Mouse (Mus musculus): ENCODE results near the gene Rhbdl1. TPM values are rescaled to one million over a fixed set of nuclear protein-coding genes. Genes with fewer than 3 reads are reported as not detected.

The Rhbdl1 gene
- polyA plus RNA-seq, 1 experiment: 0.67 TPM

DNA sequence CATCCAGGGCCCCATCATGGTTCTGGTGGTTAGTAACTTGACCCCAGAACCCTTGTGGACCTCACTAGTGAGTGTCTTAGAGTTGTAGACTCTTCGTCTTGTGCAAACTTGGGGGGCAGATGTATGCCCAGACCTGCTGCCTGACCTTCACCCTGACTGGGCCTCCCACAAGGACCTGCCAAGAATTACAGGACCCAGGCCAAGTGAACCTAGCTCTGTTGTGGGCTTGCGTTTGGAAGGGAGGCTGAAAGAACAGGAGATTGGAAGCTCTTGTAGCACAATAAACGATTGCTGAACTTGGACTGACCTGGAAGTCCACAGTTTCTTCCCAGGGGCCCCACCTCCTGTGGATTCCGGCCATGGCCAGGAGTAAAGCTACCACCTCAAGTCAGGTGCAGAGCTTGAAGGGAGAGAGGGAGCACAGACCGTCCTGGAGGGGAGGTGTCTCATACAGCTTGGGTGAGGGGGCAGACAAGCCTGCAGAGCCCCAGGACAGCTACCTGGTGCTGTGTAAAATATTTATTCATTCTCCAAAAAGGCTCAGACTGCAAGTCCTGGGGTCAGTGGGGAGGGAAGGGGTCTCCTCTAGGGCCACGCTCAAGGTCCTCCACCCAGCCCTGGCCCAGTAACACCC, 3.0 kb downstream of the Rhbdl1 start:
- Histone ChIP-seq H3K36me3 (ENCODE audit: control insufficient read depth, insufficient read depth) (peaks cover 9% of the 10 kb centered on the region), H3ac (ENCODE audit: control insufficient read depth, insufficient read length) (peak overlapping the region; percentile 46), H3K27me3 (ENCODE audit: control insufficient read depth, insufficient read depth, insufficient read length) (no peaks in the 10 kb centered on the region), H3K4me2 (ENCODE audit: low read depth) (peak overlapping the region; percentile 94), H3K79me2 (ENCODE audit: control insufficient read depth, insufficient read depth) (peaks cover 36% of the 10 kb centered on the region), H3K4me3 (peak overlapping the region; percentile 52)
- no peak for TF ChIP-seq CEBPB (IDR thresholded peaks at IDR 0.05; ENCODE audit: insufficient read depth, poor library complexity, severe bottlenecking)

DNA sequence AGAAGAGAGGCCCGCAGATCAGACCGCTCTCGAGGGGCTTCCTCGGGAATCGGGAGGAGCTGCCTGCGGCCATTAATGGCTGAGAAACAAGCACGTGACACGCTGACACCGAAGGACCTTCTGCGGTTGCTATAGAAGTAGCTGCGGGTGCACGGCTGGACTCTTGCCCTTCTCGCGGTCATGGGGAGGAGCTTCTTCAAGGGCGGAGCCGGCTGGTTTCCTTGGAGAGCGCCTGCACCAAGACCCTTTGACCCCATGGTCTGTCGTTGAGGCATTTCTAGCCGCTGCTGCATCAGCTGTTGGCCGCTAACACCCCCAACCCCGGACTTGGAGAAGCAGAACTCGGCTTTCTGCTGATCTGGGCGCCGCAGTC, 3.8 kb downstream of the Rhbdl1 start, which contains the start of gene Stub1:
Gene Stub1 (minus strand): TSS at position 114 of the 373 bp plus-strand sequence.
- Histone ChIP-seq H3ac (ENCODE audit: control insufficient read depth, insufficient read length) (peak within 1 kb of the TSS; percentile 46), H3K4me2 (ENCODE audit: low read depth) (peak within 1 kb of the TSS; percentile 94), H3K4me3 (peak within 1 kb of the TSS; percentile 52), H3K27me3 (ENCODE audit: control insufficient read depth, insufficient read depth, insufficient read length) (no peaks in the 10 kb centered on the region), H3K36me3 (ENCODE audit: control insufficient read depth, insufficient read depth) (peaks cover 6% of the 10 kb centered on the region), H3K79me2 (ENCODE audit: control insufficient read depth, insufficient read depth) (peaks cover 37% of the 10 kb centered on the region)
- TF ChIP-seq POLR2AphosphoS2 (IDR thresholded peaks at IDR 0.05; ENCODE audit: insufficient read length, low read depth) (peak; percentile 70), SRF (IDR thresholded peaks at IDR 0.05; ENCODE audit: control insufficient read depth, insufficient read length, low read depth) (peak; percentile 63), MYOG (IDR thresholded peaks at IDR 0.05; ENCODE audit: control insufficient read depth in 1 of 3, insufficient read depth in 1 of 3, insufficient read length in 2 of 3, low read depth in 2 of 3) (peak; percentile 29 to 84 (median 59)), REST (IDR thresholded peaks at IDR 0.05; ENCODE audit: insufficient read depth, insufficient read length) (no peak), E2F4 (IDR thresholded peaks at IDR 0.05; ENCODE audit: insufficient read depth) (no peak), CEBPB (IDR thresholded peaks at IDR 0.05; ENCODE audit: insufficient read depth, poor library complexity, severe bottlenecking) (no peak), TCF12 (IDR thresholded peaks at IDR 0.05; ENCODE audit: insufficient read depth, poor library complexity, severe bottlenecking) (no peak), TCF3 (IDR thresholded peaks at IDR 0.05; ENCODE audit: insufficient read length, low read depth) (no peak), MAX (IDR thresholded peaks at IDR 0.05; ENCODE audit: low read depth) (no peak), USF1 (IDR thresholded peaks at IDR 0.05; ENCODE audit: low read depth) (peak; percentile 86), POLR2A (IDR thresholded peaks at IDR 0.05; ENCODE audit: insufficient read length, low read depth) (peak; percentile 38), MYOD1 (IDR thresholded peaks at IDR 0.05; ENCODE audit: control insufficient read depth in 1 of 3, insufficient read length in 2 of 3, low read depth in 2 of 3) (peak in 2 of 3 experiments; percentile 67 to 72)

DNA sequence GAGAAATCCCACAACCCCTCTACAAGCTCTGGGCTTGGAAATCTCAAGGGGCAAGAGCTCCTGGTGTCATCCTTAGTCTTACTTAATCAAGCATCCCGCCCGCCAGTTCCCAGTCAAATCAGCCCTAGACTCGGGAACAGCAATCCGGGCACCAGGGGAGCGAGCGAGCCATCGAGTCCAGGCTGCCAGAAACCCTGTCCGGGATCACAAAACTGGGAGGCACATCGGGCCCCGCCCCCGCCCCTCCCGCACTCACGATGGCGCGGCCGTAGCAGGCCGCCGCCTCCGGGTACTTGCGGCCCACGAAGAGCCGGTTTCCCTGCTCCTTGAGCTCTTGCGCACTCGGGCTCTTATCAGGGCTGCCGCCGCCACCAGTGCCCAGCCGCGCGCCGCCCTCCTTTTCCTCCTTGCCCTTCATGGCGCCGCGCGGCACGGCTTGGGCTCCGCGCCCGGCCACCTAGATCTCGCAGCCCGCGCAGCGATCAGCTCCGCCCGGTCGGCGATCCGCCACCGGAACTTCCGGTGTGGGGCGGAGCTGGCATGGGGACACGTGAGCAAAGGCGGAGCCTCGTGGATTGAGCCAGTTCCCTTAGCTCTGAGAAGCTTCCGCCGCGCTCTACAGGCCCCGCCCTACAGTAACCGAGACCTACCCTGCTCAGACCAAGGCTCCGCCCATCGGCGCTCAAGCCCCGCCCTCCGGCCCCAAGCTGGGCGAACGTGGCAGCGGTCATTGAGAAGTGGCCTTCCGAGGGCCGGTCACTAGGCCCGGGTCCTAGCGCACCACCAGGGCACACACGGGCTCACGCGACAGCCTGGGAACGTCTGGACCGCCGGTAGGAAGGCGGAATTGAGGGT, 4.4 kb downstream of the Rhbdl1 start:
- Histone ChIP-seq H3K79me2 (ENCODE audit: control insufficient read depth, insufficient read depth) (peaks cover 37% of the 10 kb centered on the region), H3K4me2 (ENCODE audit: low read depth) (peak overlapping the region; percentile 94), H3ac (ENCODE audit: control insufficient read depth, insufficient read length) (peak overlapping the region; percentile 46), H3K27me3 (ENCODE audit: control insufficient read depth, insufficient read depth, insufficient read length) (no peaks in the 10 kb centered on the region), H3K4me3 (peak overlapping the region; percentile 52), H3K36me3 (ENCODE audit: control insufficient read depth, insufficient read depth) (peaks cover under 1% of the 10 kb centered on the region)
- TF ChIP-seq POLR2A (IDR thresholded peaks at IDR 0.05; ENCODE audit: insufficient read length, low read depth) (peak; percentile 65), TCF12 (IDR thresholded peaks at IDR 0.05; ENCODE audit: insufficient read depth, poor library complexity, severe bottlenecking) (no peak), SRF (IDR thresholded peaks at IDR 0.05; ENCODE audit: control insufficient read depth, insufficient read length, low read depth) (no peak), E2F4 (IDR thresholded peaks at IDR 0.05; ENCODE audit: insufficient read depth) (peak; percentile 60), USF1 (IDR thresholded peaks at IDR 0.05; ENCODE audit: low read depth) (peak; percentile 94), TCF3 (IDR thresholded peaks at IDR 0.05; ENCODE audit: insufficient read length, low read depth) (no peak), MYOG (IDR thresholded peaks at IDR 0.05; ENCODE audit: control insufficient read depth in 1 of 3, insufficient read depth in 1 of 3, insufficient read length in 2 of 3, low read depth in 2 of 3) (no peak), MYOD1 (IDR thresholded peaks at IDR 0.05; ENCODE audit: control insufficient read depth in 1 of 3, insufficient read length in 2 of 3, low read depth in 2 of 3) (peak in 1 of 3 experiments; percentile 9), POLR2AphosphoS2 (IDR thresholded peaks at IDR 0.05; ENCODE audit: insufficient read length, low read depth) (peak; percentile 66), MAX (IDR thresholded peaks at IDR 0.05; ENCODE audit: low read depth) (no peak), REST (IDR thresholded peaks at IDR 0.05; ENCODE audit: insufficient read depth, insufficient read length) (no peak)

DNA sequence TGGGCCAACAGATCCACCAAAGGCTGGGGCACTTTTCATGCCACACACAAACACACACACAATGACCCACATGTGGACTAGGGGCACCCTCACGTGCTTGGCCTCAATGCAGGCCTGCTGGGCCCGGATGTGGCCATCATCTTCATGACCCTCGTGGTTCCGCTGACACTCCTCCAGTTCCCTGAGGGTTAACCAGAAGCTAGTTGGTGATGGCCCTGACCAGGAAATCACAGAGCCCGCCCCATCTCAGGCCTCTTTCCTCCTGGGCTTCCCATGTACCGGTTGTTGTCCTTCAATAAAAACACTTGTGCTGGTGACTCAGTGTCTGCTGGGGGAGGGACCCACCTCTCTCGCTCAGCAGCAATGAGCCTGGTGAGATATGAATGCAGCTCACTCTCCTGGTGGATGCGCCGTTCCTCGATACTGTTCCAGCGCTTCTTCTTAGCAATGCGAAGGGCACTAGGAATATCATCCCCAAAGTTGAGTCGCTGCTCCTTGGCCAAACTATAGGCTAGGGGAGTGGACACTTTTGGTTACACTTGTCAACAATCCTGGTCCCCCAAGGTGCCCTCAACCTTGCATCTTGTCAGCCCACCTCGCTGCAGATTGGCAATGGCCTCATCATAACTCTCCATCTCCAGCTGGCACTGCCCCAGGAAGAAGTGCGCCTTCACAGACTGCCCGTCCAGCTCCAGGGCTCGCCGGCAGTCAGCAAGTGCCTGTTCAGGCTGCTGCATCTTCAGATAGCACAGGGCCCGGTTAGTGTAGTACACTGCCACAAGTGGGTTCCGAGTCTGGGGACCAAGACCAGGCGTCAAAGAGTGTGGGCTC, 5.4 kb downstream of the Rhbdl1 start:
- H3K36me3 ChIP-seq (ENCODE audit: control insufficient read depth, insufficient read depth): no peaks in the 10 kb centered on the region
- H3K79me2 ChIP-seq (ENCODE audit: control insufficient read depth, insufficient read depth): peaks cover 37% of the 10 kb centered on the region
- peak overlapping the region; percentile 94 for H3K4me2 ChIP-seq (ENCODE audit: low read depth)
- H3ac ChIP-seq (ENCODE audit: control insufficient read depth, insufficient read length): peak overlapping the region; percentile 46
- TF ChIP-seq POLR2AphosphoS2 (IDR thresholded peaks at IDR 0.05; ENCODE audit: insufficient read length, low read depth) (peak; percentile 73), POLR2A (IDR thresholded peaks at IDR 0.05; ENCODE audit: insufficient read length, low read depth) (peak; percentile 3), TCF3 (IDR thresholded peaks at IDR 0.05; ENCODE audit: insufficient read length, low read depth) (no peak)
- no peaks in the 10 kb centered on the region for H3K27me3 ChIP-seq (ENCODE audit: control insufficient read depth, insufficient read depth, insufficient read length)
- peak overlapping the region; percentile 52 for H3K4me3 ChIP-seq
